In genomic region chr2:152784640-152785039, GRCm38 (mm10) we compare ENCODE assay signal across 8 mouse cellular contexts. TPM values are rescaled to one million over a fixed set of nuclear protein-coding genes. Genes with fewer than 3 reads are reported as not detected.
A peak's percentile ranks its signal among the peaks of the same experiment; 100 is the strongest.
DNase-seq lines count a peak whose midpoint lies in the region; ATAC-seq and TF ChIP-seq lines count a peak whose summit lies in the region.

No protein-coding gene starts in this region.

- H3K36me3 ChIP-seq in heart, embryonic 11.5 days (ENCODE audit: control insufficient read depth, insufficient read depth, low read length) = peaks cover 4% of the 10 kb centered on the region; the same call in 1 of the 2 replicates
- H3K36me3 ChIP-seq in midbrain, embryonic 11.5 days (ENCODE audit: control insufficient read depth, insufficient read depth, low read length) = 0 out of 2 replicates have a peak, but pooled peaks cover 4% of the 10 kb centered on the region
- peaks cover 23% of the 10 kb centered on the region for H3K36me3 ChIP-seq in midbrain, embryonic 14.5 days (ENCODE audit: control insufficient read depth, insufficient read depth, low read length)
- peaks cover 13% of the 10 kb centered on the region for H3K36me3 ChIP-seq in stomach, embryonic 14.5 days (ENCODE audit: control insufficient read depth, insufficient read depth, low read length)

- no peak for TF ChIP-seq CTCF in lung, adult 2 months (IDR thresholded peaks at IDR 0.05; ENCODE audit: insufficient read depth, low read length)

- WGBS in heart, embryonic 11.5 days (ENCODE audit: insufficient replicate concordance) = 91% methylated on average over 8 of the region's 8 CpGs
- whole genome bisulfite sequencing in midbrain, embryonic 11.5 days = 93% methylated on average over 8 of the region's 8 CpGs
- 96% methylated on average over 8 of the region's 8 CpGs for WGBS in midbrain, embryonic 14.5 days
- 57% methylated on average over 8 of the region's 8 CpGs for WGBS in lung, adult 2 months
- WGBS in stomach, embryonic 14.5 days = 90% methylated on average over 8 of the region's 8 CpGs

- no peak for DNase-seq in heart, postnatal 36 days
- DNase-seq in midbrain, embryonic 11.5 days (ENCODE audit: low spot score, missing footprints) = peak; percentile 45
- no peak for DNase-seq in midbrain, embryonic 14.5 days
- no peak for DNase-seq in lung, adult 2 months
- no peak for DNase-seq in spleen, adult 18-20 months

- no peaks in the 10 kb centered on the region for H3K9me3 ChIP-seq in heart, embryonic 11.5 days (replicated peaks; ENCODE audit: control insufficient read depth, low read length)
- no peaks in the 10 kb centered on the region for H3K9me3 ChIP-seq in midbrain, embryonic 11.5 days (ENCODE audit: control insufficient read depth, low read length)
- no peaks in the 10 kb centered on the region for H3K9me3 ChIP-seq in midbrain, embryonic 14.5 days (ENCODE audit: control insufficient read depth, low read length)
- H3K9me3 ChIP-seq in stomach, embryonic 14.5 days (ENCODE audit: control insufficient read depth, low read depth, low read length) = no peaks in the 10 kb centered on the region

- no peaks in the 10 kb centered on the region for H3K27me3 ChIP-seq in heart, embryonic 11.5 days (ENCODE audit: control insufficient read depth, insufficient read depth, low read length)
- H3K27me3 ChIP-seq in midbrain, embryonic 11.5 days (ENCODE audit: control insufficient read depth, insufficient read depth, low read length) = no peaks in the 10 kb centered on the region
- H3K27me3 ChIP-seq in midbrain, embryonic 14.5 days (ENCODE audit: control insufficient read depth, insufficient read depth, low read length) = no peaks in the 10 kb centered on the region
- no peaks in the 10 kb centered on the region for H3K27me3 ChIP-seq in stomach, embryonic 14.5 days (ENCODE audit: control insufficient read depth, insufficient read depth, low read length)

- no peak overlapping the region for H3K9ac ChIP-seq in heart, embryonic 11.5 days (ENCODE audit: low read depth, low read length)
- no peak overlapping the region for H3K9ac ChIP-seq in midbrain, embryonic 11.5 days (ENCODE audit: low read length)
- H3K9ac ChIP-seq in midbrain, embryonic 14.5 days (replicated peaks; ENCODE audit: low read length) = no peak overlapping the region
- no peak overlapping the region for H3K9ac ChIP-seq in stomach, embryonic 14.5 days (replicated peaks; ENCODE audit: low read depth, low read length)

- TF ChIP-seq POLR2A in lung, adult 2 months (IDR thresholded peaks at IDR 0.05; ENCODE audit: borderline replicate concordance, extremely low read depth, low read depth, low read length) = peak; percentile 51; the same call in 1 of the 2 replicates

- no peak overlapping the region for H3K4me2 ChIP-seq in heart, embryonic 11.5 days
- H3K4me2 ChIP-seq in midbrain, embryonic 11.5 days = no peak overlapping the region
- no peak overlapping the region for H3K4me2 ChIP-seq in midbrain, embryonic 14.5 days (ENCODE audit: low read length)
- no peak overlapping the region for H3K4me2 ChIP-seq in stomach, embryonic 14.5 days (replicated peaks; ENCODE audit: low read depth, low read length)

- intact Hi-C loops in heart, postnatal 36 days (cut with DNase I) = loop anchor here (1.0 to 2.0 kb wide), 4 partner anchors 36 to 78 kb away; partner anchors contain the start of gene Id1

- no peak overlapping the region for H3K4me3 ChIP-seq in heart, embryonic 11.5 days (ENCODE audit: low read depth, low read length)
- no peak overlapping the region for H3K4me3 ChIP-seq in midbrain, embryonic 11.5 days (ENCODE audit: low read depth, low read length)
- no peak overlapping the region for H3K4me3 ChIP-seq in midbrain, embryonic 14.5 days (replicated peaks; ENCODE audit: low read depth, low read length)
- H3K4me3 ChIP-seq in lung, adult 2 months (replicated peaks; ENCODE audit: extremely low read depth, low read depth, low read length) = no peak overlapping the region
- no peak overlapping the region for H3K4me3 ChIP-seq in stomach, embryonic 14.5 days (ENCODE audit: low read depth, low read length)

- H3K4me1 ChIP-seq in heart, embryonic 11.5 days (ENCODE audit: control insufficient read depth, insufficient read depth, low read length) = peaks cover 59% of the 10 kb centered on the region
- H3K4me1 ChIP-seq in midbrain, embryonic 11.5 days (ENCODE audit: control insufficient read depth, insufficient read depth, low read length) = no peaks in the 10 kb centered on the region
- H3K4me1 ChIP-seq in midbrain, embryonic 14.5 days (ENCODE audit: control insufficient read depth, insufficient read depth, low read length) = 0 out of 2 replicates have a peak, but pooled peaks cover 2% of the 10 kb centered on the region
- H3K4me1 ChIP-seq in lung, adult 2 months (ENCODE audit: control insufficient read depth, insufficient read depth, low read length) = peaks cover 53% of the 10 kb centered on the region
- H3K4me1 ChIP-seq in stomach, embryonic 14.5 days (ENCODE audit: control insufficient read depth, insufficient read depth, low read length) = peaks cover 21% of the 10 kb centered on the region

- peak overlapping the region; percentile 96 for H3K27ac ChIP-seq in heart, embryonic 11.5 days (ENCODE audit: low read depth, low read length)
- H3K27ac ChIP-seq in midbrain, embryonic 11.5 days (ENCODE audit: low read depth, low read length) = no peak overlapping the region
- no peak overlapping the region for H3K27ac ChIP-seq in midbrain, embryonic 14.5 days (replicated peaks; ENCODE audit: low read depth, low read length)
- H3K27ac ChIP-seq in stomach, embryonic 14.5 days (ENCODE audit: low read length) = peak overlapping the region; percentile 71; the same call in 1 of the 2 replicates

- no peak for ATAC-seq in heart, embryonic 11.5 days (replicated peaks; ENCODE audit: insufficient number of reproducible peaks, low FRiP score, low TSS enrichment)
- no peak for ATAC-seq in midbrain, embryonic 11.5 days (ENCODE audit: low FRiP score)
- ATAC-seq in midbrain, embryonic 14.5 days (ENCODE audit: low FRiP score, low TSS enrichment) = no peak
- ATAC-seq in stomach, embryonic 14.5 days (ENCODE audit: insufficient number of reproducible peaks, insufficient read depth, low FRiP score, low read depth) = no peak
- no peak for ATAC-seq in megakaryocyte-erythroid progenitor cell, adult 5-6 weeks (replicated peaks; ENCODE audit: low FRiP score, low TSS enrichment, poor library complexity, severe bottlenecking)

RNA-seq across cellular contexts. Expression of gene Cox4i2, which starts 30.7 kb away (rescaled TPM):
- 22.4 and 22.5 TPM in 2 replicates for polyA plus RNA-seq in heart, embryonic 11.5 days (2014; fragmentation: Nextera tagmentation; extraction: Ambion mirVana)
- 10 to 100 TPM; 13.1 to 16.0 TPM for total RNA-seq in heart, postnatal 36 days (2021)
- polyA plus RNA-seq in midbrain, embryonic 11.5 days (2014; fragmentation: Nextera tagmentation; extraction: Ambion mirVana) = 2.8 and 3.7 TPM in 2 replicates
- polyA plus RNA-seq in midbrain, embryonic 14.5 days (2014; fragmentation: Nextera tagmentation; extraction: Ambion mirVana) = 5.4 and 5.6 TPM in 2 replicates
- 84.7 and 90.1 TPM in 2 replicates for polyA plus RNA-seq in lung, adult 2 months (2012; rRNA removed)
- 18.4 and 21.7 TPM in 2 replicates for polyA plus RNA-seq in stomach, embryonic 14.5 days (2014; fragmentation: Nextera tagmentation; extraction: Ambion mirVana)
- total RNA-seq in megakaryocyte-erythroid progenitor cell, adult 5-6 weeks (2014; fragmentation: Nextera tagmentation) = not detected in 2 replicates
- not detected in 2 replicates for total RNA-seq in megakaryocyte-erythroid progenitor cell, adult 5-6 weeks (2017)

RNA-seq across cellular contexts. Expression of gene Bcl2l1, which starts 46.9 kb away (rescaled TPM):
- 69.8 and 73.1 TPM in 2 replicates for polyA plus RNA-seq in heart, embryonic 11.5 days (2014; fragmentation: Nextera tagmentation; extraction: Ambion mirVana)
- 10 to 100 TPM; 52.5 to 73.5 TPM for total RNA-seq in heart, postnatal 36 days (2021)
- 120 and 125 TPM in 2 replicates for polyA plus RNA-seq in midbrain, embryonic 11.5 days (2014; fragmentation: Nextera tagmentation; extraction: Ambion mirVana)
- polyA plus RNA-seq in midbrain, embryonic 14.5 days (2014; fragmentation: Nextera tagmentation; extraction: Ambion mirVana) = 171 and 208 TPM in 2 replicates
- polyA plus RNA-seq in lung, adult 2 months (2012; rRNA removed) = 113 and 118 TPM in 2 replicates
- 79.4 and 82.4 TPM in 2 replicates for polyA plus RNA-seq in stomach, embryonic 14.5 days (2014; fragmentation: Nextera tagmentation; extraction: Ambion mirVana)
- total RNA-seq in megakaryocyte-erythroid progenitor cell, adult 5-6 weeks (2014; fragmentation: Nextera tagmentation) = 5.7 and 6.7 TPM in 2 replicates
- 3.7 and 11.8 TPM in 2 replicates for total RNA-seq in megakaryocyte-erythroid progenitor cell, adult 5-6 weeks (2017)

RNA-seq across cellular contexts. Expression of gene Id1, which starts 48.6 kb away (rescaled TPM):
- polyA plus RNA-seq in heart, embryonic 11.5 days (2014; fragmentation: Nextera tagmentation; extraction: Ambion mirVana) = 95.3 and 98.1 TPM in 2 replicates
- total RNA-seq in heart, postnatal 36 days (2021) = 10 to 100 TPM; 50.9 to 53.7 TPM
- 66.0 and 70.7 TPM in 2 replicates for polyA plus RNA-seq in midbrain, embryonic 11.5 days (2014; fragmentation: Nextera tagmentation; extraction: Ambion mirVana)
- 33.5 and 38.8 TPM in 2 replicates for polyA plus RNA-seq in midbrain, embryonic 14.5 days (2014; fragmentation: Nextera tagmentation; extraction: Ambion mirVana)
- 323 and 438 TPM in 2 replicates for polyA plus RNA-seq in lung, adult 2 months (2012; rRNA removed)
- 147 and 150 TPM in 2 replicates for polyA plus RNA-seq in stomach, embryonic 14.5 days (2014; fragmentation: Nextera tagmentation; extraction: Ambion mirVana)
- total RNA-seq in megakaryocyte-erythroid progenitor cell, adult 5-6 weeks (2014; fragmentation: Nextera tagmentation) = not detected in 2 replicates
- total RNA-seq in megakaryocyte-erythroid progenitor cell, adult 5-6 weeks (2017) = not detected in 2 replicates

Comparison
In these comparisons a context has a peak if more than half of its experiments do, and no peak if none do; other contexts are left out.
1. H3K27ac ChIP-seq: peak in heart, embryonic 11.5 days (single experiment) and stomach, embryonic 14.5 days (single experiment); none in midbrain, embryonic 11.5 days (single experiment) and midbrain, embryonic 14.5 days (single experiment).